Mouse (Mus musculus) spleen, postnatal 36 days (tissue): Measurements from ENCODE around the gene Slc22a2.
A peak's percentile ranks its signal among the peaks of the same experiment; 100 is the strongest.
"Not testable (repeated sequence)": the region's sequence is repeated elsewhere in the genome, so short reads cannot be mapped to it uniquely, and the experiment has no call there.

ENCODE experiments used
- DNase-seq, 2 experiments: peaks; one replicate each; pipeline ENCODE4 v3.0.0; 2022; ENCODE audit warnings: low spot score in 2 of 2, mixed read lengths in 1 of 2

Gene Slc22a2

DNA sequence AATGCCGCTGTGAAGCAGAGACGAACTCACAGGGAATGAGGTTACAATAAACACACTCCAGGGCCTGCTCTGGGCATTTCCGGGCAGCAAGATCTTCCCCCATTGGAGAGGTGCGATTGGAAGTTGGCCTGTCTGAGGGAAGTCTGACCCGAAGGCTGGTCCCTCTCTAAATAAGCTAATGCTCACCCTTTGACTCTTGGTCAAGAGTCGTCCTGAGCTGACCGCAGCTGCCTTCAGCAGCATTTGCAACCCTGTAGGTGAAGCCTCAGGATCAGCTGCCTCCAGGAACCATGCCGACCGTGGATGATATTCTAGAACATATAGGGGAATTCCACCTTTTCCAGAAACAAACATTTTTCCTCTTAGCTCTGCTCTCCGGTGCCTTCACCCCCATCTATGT, at the start of gene Slc22a2:
Gene Slc22a2 (plus strand): TSS at position 142 of the 400 bp plus-strand sequence.
- no peak for DNase-seq

DNA sequence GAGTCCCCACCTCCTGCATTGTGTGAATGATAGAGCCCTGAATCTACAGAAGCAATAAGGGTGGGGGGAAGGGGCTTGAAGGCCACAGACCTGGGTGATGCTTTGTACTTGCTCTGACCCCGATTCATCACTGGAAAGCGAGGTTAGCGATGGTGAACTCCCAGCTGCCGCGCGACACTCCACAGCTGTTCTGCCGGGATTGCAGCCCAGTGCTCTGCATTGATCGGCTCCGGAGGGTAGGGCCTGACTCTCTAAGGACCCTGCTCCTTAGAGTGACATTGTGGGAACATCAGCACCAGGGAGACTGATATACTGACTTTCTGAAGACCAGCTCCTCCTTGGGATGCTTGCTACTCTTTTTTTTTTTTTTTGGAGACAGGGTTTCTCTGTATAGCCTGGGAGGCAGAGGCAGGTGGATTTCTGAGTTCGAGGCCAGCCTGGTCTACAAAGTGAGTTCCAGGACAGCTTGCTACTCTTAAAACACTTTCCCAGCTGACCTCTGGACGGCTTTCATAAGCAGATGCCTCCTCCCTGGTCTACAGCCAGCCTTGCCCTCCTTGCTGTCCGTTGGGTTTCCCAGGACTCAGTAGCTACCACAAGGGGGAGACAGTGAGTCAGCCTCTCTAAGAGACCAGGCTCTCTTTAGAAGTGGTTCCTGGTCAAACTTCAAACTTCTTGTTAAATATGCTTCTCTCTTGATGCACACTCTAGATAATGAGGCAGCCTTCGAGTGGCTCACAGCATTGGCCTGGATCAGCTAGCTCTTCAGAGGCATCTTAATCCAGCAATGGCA, 49.4 kb upstream of the Slc22a2 start:
- DNase-seq = peak; percentile 38 to 43

DNA sequence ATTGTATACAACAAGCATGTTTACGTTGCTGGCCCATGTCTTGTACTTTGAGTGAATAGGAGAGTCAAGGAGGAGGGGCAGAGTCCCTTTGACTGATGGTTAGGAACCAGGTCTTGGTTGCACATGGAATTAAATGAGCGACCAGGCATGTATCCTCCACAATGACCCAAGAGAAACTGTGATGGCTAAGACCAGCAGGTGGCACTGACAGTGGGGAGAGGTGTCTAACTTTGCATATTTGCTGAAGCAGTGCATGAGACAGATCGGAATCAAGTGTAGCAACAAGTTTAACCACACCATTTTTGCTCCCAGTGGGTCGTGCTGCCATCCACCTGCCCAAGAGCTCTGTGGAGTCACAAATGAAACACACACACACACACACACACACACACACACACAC, 21.7 kb upstream of the Slc22a2 start:
- no peak for DNase-seq

DNA sequence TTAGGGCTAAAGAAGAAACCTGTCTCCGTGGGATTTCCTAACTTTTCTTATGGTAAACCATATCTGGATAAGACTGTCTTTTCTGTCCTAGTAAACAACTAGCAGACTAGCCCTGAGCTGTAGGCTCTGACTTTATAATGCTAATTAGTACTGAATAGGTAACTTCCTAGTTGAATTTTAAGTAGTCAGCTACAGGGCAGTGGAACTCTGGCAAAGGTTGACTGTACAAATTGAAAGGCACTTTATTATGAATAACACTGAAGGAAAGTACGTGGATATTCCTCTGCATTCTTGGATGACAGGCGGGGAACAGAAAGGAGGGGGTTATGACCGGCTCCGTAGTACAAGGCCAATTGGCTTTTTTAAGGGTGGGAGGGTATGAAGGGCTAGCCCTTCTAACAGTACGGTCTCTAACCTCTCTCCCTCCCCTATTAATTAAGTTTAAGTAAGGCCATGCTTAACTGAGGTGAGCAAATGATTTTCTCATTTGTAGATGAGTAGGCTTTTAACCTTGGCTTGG, 19.4 kb upstream of the Slc22a2 start:
- DNase-seq = not testable (repeated sequence)

DNA sequence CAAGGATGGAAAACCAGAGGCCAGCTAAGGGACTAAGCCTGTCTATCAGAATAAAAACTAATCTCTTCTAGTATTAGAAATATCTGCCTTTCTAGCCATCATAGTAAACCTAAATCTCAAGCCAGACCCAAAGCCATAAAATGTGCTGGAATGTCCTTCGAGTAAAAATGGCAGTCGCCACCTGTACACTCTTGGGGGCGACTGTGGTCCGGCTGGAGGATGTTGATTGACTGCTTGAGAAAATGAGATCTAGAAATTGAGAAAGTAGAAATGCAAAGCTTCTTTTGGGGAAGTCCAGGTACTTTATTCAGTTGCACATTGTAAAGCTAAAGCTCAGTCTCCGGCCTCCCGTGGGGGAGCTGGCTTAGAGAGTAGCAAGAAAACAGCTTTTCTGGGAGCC, 18.5 kb upstream of the Slc22a2 start:
- no peak for DNase-seq

DNA sequence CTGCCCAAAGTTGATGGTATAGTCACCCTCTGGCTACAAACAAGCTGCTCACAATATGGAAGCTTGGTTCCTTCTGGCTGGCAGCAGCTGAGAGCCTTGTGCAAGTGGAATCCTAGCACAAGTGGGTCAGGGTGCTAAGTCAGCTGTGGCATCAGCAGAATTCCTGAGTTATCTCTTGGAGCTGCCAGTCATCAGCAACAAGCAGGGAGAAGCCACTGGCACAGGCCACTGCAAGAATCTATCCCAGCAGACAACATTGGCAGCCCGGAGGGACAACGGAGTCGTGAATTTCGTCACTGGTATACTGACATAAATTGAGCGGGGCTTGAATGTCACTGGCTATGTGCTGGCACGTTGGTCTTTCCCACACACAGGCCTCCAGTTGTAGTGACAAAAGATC, 12.6 kb upstream of the Slc22a2 start:
- DNase-seq = no peak

DNA sequence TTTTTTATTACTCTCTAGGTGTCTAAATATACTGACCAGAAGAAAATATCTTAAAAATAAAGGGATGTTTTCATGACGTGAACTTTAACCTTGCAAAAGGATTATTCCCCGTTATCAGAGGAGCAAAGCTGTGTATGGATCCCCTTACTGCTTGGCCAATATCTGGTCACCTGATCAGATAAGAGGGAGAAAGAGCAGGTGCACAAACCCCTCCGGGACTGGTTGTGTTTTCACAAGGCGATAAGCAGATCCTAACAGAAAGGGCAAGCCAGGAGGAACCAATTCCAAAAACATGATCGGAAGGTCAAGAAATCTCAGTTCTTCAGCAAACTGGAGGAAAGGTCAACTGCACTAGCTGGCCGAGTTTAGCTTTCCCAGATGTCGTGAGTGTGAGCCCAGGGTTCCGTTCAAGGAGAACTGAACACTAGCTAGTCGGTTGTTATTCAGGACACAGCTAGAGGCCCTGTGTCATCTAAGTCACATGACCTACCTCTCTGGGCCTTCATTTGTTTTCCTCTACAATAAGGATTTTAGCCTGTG, 11.9 kb upstream of the Slc22a2 start:
- no peak for DNase-seq

DNA sequence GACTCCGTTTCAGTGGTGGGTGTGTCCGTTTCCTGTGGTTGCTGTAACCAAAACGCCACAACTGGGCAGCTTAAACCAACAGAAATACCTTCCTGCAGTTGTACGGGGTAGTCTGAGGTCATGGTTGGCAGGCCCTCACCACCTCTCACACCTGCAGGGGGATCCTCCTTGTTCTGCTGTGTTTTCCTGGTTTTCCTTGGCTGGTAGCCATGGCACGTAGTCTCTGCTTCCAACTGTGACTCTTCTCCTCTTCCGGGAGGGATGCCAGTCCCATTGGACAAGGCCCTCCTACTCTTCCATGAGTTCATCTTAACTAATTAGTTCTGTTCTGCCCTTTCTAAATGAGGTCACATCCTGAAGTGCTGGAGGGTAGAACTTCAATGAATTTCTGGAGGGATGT, 8.5 kb upstream of the Slc22a2 start:
- DNase-seq = no peak

DNA sequence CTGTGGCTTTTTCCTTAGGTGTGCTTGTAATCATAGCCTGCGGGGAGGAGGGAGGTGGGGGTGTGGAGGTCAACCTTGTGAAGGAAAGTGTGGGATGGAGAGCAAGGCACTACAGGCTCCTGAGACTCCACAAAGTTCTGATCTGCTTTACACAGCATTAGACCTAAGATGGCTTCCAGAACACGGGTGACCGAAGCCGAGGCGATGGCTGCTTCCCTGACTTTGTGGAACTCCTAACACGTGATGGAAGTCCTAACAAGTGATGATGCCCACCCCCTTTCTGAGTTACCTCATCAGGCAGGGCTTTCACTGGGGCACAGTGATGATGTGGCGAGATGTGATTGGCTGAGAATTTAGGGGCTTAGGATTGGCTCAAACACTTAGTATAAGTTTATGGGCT, 6.8 kb upstream of the Slc22a2 start:
- DNase-seq = no peak

DNA sequence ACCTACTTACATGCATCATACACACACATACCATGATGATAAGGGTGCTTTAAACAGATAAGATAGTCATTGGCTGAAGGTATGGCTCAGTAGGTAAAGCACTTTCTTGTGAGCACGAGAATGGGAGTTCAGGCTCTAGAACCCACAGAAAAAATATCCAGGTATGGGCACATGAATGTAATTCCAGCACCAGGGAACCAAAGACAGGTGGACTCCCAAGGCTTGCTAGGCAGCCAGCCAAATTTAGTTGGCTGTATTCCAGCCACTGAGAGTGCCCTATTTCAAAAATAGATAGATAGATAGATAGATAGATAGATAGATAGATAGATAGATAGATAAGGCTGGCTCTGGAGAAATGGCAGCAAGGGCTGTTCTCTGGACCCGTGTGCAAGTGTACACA, 1.4 kb downstream of the Slc22a2 start:
- DNase-seq = no peak

DNA sequence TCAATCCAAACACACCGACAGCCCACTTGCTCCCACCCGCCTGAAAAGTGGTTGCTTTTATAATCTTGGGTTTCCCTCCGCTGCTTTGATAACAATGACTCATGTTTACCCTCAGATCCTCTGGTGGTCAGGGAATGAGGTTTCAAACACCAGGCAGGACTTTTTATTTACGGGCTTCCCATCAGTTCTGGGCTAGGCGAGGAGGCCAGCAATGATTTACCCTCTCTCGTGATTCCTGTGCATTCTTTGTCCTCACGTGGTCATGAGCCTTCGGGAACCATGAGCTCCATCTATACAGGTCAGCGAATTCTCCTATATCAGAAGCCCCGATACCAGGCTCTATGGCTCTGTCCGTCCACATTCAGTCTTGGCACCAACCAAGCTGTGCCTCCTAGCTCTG, 3.0 kb downstream of the Slc22a2 start:
- DNase-seq = no peak

DNA sequence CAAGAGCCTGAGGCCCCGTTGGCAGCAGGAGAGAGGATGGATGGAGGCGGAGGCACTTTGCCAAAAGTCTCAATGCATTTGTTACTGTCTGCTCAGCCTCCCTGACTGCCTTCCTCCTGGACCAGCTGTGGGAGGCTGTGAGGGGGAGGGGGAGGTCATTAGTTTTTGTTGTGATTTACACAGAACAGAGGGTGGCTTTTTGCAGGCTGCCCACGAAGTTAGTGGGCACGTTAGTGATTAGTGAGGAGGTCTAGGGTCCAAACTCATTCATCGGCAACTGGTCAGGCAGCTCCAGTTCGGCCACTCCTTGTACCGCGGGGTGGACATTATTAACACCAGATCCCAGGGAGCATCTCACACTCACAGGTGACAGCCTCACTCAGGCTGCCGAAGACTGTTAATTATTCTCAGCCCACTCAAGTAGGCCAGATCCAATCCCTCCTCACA, 4.9 kb downstream of the Slc22a2 start:
- DNase-seq = no peak

DNA sequence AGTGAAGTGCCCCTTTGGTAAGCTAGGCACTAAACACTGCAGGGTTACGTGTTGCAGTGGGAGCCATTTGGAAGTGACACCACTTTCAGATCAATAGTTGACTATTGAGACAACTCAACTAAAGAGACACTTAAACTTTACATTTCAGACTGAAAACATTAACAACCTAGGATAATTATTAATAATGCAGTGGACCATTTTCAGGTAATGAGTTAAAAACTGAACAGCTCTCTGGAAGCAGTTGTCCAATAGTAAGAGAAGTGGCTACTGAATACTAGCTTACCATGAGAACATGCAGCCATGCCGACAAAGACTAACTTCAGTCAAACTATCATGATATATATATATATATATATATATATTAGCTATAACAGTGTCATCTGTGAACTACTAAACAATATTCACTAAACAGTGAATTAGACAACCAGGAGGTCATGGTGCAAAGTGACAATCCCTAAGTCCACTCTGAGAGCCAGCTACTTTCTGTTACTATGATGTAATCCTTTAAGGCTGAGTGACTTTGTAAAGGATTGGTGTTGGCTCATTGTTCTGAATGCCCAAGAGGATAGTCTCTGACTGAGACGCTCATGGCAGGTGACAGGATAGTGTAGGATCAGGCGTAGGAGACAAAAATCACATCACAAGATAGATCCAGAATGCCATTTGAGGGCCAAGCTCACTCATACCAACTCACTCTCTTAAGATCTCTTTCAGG, 7.1 kb downstream of the Slc22a2 start:
- no peak for DNase-seq

DNA sequence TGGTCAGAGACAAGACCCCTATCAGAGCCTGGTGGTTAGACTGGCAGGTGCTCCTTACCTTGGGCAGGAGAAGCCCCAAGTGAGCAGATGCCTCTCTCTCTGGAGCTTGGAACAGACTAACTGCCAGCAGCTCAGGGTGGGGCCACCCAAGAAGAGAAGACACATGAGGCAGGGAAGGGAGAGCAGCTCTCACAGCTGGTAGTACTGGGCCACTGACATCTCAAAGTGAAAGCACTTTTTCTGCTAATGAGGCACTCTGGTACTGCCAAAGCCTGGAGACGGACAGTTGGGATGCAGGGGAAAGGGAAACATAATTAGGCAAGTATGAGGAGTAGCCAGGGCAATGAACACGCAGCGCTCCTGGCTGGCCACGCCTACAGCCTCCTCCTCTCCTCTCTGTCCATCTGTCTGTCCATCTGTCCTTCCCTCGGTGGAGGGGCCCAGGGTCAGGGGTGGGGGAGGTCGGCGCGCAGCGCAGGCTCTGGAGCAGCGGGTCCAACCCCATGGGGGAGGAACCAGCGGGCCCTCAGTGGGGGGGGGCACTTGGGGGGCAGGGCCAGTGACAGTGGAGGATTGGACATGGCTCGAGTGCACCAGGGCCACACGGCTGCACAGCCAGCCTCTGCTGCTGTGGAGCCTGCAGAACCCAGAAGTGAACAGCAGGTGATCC, 12.0 kb downstream of the Slc22a2 start:
- no peak for DNase-seq

DNA sequence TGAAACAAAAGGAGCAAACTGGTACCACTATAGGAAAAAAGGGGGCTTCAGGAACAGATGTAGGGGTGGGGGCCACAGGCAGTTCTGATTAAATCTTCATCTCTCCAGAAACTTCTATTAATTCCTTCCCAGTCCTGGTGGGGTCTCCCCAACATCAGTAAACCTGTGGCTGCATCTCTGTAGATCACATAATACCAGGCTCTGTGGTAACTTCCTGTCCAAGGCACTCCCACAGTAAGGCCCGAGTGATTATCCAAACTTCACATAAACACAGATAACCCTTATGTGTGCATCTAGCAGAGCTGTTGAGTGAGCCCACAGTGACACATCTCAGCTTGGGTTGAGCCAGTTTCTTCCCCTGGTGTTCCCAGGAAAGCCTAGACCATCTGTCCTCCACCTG, 22.7 kb downstream of the Slc22a2 start:
- DNase-seq = no peak

DNA sequence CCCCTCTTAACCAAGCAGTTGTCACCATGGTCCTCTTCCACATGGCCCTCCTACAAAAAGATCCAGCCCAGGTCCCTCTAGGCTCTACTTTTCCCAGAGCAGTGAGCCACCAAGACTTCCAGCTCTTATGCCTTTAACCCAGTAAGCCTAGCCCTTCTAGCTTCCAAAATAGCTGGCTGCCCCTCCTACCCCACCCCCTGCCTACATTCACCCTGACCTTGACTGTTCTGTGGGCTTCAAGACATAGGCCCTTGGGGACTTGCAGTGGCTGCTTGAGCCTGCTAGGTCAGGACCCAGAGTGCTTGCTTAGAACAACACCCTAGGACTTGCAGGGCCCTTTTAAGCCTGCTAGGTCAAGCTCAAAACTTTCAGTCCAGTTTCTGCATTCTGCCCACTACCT, 23.3 kb downstream of the Slc22a2 start:
- DNase-seq = no peak

DNA sequence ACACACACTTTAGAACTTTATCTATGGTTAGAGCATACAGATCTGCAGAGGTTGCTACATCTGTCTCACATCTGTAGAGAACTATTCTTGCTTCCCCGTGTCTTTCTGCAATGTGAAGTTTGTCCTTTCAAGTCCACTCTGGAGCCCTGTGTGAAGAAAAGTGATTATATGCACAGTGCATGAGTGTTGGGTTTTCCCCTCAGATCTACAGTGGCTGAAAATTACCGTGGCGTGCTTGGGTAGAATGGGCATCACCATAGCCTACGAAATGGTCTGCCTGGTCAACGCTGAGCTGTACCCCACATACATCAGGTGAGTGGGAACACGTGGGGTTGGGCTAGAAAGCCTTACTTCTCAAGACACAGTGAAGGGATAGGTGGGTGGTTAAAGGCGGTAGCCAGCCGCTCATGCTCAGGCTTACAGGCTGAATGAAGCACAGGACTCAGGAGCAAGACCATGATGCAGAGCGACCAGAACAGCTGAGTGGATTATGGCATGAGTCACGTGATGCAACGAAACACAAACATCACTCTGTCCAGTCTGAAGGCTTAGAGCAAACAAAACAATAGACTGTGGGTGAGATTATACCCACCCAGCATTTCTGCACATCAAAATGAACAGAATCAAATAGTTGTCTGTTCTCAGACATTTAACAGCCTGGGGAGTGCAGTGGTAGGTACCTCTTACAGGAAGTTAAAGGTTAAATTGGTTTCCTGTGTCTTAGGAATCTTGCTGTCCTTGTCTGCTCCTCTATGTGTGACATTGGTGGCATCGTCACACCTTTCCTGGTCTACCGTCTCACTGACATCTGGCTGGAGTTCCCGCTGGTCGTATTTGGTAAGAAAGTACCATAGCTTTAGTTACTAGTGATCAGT, 30.8 kb downstream of the Slc22a2 start:
- DNase-seq = no peak

DNA sequence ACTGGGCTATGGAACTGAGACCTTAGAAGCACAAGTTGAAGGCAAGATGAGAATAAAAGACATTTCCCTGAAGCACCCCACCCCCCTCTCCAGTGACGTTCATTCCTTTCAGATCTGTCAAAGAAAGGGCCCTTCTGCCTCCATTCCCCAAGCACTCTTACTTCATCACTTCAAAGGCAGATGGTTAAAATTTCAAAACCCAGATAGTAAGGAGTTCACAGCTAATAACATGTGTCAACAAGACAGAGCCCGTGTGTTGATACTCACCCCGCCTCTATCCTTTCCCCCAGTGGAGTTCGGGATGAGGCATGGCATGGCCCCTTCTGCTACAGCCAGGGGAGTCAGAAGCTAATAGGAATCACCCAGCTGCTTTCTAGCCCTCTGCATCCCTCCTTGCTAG, 31.5 kb downstream of the Slc22a2 start:
- no peak for DNase-seq

DNA sequence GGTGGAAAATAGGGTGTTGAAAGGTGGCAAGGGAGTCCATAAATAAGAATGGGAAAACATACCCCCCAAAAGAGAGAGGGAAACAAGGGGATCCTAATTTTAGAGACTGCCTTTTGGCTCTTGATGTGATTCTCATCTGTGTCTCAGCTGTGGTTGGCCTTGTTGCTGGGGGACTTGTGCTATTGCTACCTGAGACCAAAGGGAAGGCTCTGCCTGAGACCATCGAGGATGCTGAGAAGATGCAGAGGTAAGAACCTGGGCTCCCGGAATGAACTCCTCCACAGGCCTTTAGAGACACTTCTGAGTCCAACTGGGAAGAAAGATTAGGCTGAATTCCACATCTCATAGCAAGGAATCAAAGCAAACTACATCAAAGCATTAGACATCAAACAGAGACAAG, 35.7 kb downstream of the Slc22a2 start:
- no peak for DNase-seq

DNA sequence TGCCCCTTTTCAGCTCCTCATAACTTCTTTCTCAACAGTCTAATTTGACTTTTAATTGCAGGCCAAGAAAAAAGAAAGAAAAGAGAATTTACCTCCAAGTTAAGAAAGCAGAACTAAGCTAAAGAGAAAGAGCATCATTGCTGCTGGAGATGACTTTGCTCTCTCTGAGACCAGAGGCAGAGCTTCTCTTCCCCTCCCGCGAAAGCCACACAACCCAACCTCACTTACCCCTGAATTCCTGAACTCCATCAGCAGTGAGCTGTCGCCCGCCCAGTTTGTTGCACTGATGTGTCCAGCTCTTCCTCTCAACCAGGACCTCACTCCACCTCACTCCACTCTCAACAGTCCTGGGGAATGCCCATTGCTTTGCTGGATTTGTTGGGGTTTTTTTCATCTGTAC, 44.1 kb downstream of the Slc22a2 start:
- no peak for DNase-seq
